Mouse (Mus musculus) frontal cortex, postnatal 14 days (tissue): Measurements from ENCODE around the gene Gabrb3.
A peak's percentile ranks its signal among the peaks of the same experiment; 100 is the strongest.

Source experiments
- DNase-seq, 2 experiments: peaks; one replicate each; pipeline ENCODE4 v3.0.0; 2022; ENCODE audit warnings: low spot score in 2 of 2

Gene Gabrb3

DNA sequence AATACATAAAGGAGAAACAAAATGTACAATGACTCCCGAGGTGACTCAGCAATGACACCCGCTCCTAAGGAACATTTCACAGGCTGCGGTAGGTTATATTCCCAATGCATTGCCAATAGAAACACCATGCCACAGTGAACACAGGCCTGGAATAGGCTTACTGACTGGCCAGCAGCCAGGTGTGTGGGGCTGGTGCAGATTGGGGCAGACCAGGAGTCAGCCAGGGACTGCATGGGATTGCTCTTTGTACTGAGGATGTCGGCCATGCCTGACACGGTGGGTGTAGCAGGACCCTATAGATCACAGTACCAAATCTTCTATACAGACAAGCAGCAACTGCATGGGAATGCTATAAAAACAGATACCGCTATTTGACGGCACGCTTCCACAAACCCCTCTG, 110.5 kb downstream of the Gabrb3 start:
- no peak for DNase-seq

DNA sequence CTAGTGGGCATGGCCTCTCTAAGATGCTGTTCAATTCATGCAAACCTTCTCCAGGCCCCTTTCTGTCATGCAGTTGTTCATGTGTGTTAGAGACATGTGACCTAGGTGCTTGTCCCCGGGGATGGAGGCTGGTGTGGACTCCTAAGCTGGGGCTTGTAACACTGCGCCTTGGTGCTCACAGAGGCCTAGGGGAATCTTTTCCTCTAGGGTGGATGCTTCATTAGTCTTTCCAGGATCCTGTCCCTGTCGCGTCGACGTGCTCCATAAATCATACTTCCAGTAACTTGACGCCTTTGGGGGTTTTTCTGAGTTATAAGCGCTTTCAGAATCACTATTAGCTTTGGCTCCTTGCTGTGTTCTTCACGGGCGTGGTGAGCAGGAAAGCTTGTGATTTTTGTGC, 113.2 kb downstream of the Gabrb3 start:
- no peak for DNase-seq

DNA sequence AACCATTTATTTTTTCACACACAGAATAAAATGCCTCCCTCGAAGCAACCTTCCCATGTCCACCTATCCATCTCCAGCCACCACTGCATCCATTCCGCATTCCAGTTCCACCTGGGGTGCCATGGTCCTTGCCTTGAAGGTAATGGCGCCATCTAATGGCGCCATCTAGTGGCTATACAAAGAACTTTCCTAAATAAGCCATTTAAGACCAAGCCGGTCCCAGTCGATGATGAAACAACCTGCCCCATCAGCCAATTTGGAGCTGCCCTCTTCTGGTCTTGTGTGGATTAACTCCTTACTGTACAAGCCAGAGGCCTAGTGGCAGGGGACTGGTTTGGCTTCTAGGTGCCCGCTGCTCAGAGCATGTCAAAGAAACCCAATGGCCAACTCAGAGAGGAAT, 119.1 kb downstream of the Gabrb3 start:
- no peak for DNase-seq

DNA sequence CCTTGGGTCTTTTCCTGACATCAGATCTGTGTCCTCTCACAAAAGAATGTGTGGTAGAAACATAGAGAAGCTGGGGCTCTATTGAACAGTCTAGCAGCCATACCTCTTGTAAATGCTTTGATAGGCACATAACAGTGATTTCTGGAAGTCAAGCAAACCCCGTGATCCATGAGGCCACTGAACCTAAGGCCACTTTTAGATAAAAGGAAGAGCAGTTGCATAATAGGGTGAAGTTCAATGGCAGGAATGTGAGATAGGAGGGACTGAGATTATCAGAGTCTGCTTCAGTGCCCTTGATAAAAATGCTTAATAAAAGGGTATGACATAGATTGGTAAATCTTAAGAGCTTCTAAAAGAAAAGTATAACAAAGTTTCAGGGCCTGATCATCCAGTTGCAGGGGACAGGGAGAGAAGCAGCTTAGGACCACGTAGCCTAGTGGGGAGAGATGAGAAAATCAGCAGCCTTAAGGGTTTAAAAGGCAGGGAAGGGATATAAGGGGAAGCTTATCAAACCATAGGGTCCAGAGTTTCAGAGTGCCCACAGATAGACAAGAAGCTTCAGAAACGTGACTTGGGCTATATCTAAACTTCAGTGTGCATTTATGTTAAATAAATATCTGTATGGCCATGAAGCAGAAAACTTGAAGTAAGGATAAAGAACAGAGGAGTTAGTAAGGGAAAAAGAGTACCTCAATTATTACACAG, 141.4 kb downstream of the Gabrb3 start:
- no peak for DNase-seq

DNA sequence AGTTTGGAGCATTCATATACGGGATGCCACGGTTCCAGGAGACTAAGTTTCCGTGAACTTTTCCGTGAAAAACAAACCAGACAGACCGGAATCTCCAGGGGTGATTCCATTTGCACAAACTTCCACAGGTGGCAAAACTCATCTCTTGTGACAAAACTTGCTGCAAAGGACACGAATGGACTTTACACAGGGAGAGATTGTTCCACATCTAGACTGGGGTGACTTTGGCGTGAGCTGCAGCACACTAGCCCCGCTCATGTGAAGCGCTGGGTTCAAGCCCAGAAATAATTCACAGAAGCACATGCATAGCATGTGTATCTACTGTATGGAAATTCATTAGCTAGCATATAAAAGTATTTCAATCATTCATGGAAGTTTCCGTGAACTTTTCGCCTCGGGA, 144.9 kb downstream of the Gabrb3 start:
- DNase-seq = no peak

DNA sequence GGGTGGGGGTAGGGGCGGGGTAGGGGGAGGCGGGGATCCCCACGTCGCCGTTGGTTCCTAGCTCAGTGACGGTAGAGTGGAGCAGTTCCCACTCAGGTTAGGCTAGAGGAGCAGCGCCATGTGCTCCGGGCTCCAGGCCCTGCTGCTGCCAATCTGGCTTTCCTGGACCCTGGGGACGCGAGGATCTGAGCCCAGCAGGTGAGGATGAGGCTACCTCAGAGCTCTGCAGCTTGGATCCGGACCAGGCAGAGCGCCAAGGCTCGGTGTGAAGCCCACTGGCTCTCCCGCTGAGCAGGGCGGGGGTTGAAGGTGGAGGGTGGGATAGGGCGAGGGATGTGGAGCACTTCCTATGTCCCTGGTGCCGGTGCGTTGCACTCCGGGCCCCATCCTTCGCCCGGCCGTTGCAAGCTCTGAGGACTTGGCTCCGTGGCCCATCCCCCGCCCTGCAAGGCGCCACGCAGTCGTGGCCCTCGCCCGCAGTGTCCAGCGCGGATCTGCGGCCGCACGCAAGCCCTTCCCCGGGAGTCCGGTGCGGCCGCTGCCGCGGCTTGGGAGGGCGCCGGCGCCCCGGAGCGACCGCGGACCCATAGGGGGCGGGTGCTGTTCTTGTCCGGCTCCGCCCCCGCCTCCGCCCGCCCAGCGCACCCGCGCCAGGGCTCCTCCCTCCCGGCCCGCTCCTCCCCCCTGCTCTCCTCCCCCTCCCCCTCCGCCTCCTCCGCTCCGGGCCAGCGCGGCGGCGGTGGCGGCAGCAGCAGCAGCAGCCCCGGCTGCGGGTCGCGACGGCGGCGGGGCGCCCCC, 171.2 kb downstream of the Gabrb3 start:
- peak; percentile 47 to 62 for DNase-seq

DNA sequence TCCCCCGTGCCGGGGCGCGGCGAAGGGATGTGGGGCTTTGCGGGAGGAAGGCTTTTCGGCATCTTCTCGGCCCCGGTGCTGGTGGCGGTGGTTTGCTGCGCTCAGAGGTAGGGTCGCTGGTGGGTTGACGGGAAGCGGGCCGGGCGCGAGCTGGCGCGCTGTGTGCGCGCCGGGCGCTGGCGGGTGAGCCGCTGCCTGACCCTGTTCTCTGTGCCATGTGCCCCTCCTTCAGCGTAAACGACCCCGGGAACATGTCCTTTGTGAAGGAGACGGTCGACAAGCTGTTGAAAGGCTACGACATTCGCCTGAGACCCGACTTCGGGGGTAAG, 171.7 kb downstream of the Gabrb3 start:
- DNase-seq = no peak

DNA sequence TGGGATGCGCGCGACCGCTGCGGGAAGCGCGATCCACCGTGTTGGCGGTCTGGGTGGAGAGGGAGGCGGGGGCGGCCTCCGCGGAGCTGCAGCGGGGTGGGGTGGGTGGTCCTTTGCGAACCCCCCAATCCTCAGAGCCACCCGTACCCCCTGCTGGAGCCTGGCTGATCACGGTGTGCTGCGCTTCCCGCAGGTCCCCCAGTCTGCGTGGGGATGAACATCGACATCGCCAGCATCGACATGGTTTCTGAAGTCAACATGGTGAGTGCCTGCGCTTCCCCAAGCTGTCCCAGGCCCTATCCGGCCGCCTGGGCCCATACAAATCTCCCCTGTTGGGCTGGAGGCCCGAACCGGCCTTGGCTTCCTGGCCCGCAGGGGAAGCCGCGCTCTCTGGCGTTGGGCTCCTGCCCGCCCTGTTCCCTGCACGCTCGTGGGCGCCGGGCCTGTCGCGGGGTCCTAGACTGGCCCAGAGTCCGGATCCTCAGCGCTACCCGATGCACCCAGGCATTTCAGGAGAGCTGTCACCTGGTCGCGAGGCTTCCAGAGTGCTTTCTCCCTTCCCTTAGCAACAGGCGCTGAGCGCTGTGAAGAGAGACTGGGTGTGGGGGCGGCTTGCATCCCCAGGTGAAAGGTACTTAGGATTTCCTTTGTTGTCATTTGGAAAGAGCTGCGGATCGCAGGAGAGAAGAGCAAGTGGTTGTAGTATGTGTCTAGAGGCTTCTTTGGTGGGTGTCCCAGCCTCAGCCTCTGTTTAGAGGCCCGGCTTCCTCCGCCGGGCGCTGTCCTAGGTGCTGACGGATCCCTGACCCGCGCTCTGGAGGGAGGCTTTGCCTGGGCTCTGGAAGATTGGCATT, 172.3 kb downstream of the Gabrb3 start:
- peak; percentile 24 to 32 for DNase-seq

DNA sequence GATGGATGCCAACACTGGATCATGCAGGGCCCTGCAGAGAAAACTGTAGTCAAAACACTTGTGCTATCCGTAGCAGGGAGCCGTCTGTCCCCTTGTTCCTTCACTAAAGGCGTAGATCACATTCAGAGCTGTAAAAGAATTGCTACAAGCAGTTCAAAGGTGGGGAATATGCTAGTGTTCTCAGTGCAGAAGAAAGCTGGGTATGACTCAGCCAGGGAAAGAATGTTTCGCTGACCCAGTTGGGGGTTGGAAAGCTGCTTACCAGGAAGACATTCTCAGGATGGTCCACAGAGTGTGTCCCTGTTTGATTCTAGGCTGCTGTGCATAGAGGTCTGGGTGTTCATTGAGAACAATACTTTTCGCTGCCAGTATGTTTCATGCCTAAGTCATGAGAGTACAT, 177.8 kb downstream of the Gabrb3 start:
- no peak for DNase-seq

DNA sequence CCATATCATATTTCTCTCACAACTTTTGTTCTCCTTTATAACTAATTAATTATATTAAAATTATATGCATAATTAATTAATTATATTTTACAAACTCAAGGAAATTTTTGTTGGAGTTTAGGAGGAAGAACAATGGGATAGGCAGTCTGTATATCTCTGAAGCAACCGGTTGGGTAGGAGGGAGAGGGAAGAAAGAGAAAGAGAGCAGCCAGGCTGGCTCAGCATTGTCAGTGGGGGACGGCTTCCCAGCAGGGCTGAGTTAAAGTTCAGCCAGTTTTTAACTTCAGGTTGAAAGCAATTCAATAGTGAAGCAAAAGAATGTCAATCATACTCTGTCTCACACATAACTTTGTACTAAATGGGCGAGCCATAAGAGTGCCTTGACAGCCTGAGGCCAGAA, 199.2 kb downstream of the Gabrb3 start:
- DNase-seq = no peak

DNA sequence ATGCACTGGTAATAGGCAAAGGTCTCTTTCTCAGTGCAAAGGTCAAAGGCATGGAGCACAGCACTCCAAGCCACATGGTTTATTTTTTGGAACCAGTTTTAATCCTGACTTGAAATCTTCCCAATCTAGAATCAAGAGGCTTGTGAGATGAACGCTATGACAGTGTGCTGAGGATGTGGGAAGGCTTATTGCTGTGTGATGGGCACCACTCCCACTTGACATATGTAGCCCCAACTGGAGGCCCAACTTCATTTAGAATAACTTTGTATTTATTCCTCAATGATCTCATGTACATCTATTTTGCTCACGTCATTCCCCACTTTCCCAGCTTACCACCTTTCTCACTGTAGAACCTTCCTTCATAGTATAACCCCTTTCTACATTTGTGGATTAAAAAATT, 200.5 kb downstream of the Gabrb3 start:
- DNase-seq = no peak

DNA sequence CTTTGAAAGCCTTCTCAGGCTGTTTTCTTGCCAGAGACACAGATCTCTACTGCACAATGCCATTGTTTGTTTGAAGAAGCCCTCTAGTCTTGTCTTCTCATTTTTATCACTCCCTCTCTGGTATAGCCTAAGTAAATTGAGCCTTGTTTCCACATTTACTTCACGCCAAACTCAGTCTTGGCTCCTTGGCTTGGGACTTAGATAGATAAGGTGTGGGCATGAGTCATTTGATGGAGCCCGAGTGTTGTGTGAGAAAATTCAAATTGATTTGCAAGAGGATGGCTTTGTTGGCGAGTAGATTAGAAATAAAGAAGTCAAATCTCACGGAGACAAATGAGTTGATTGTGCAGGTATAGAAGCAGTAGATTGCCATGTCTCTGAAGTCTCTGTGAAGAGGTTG, 204.2 kb downstream of the Gabrb3 start:
- DNase-seq = no peak

DNA sequence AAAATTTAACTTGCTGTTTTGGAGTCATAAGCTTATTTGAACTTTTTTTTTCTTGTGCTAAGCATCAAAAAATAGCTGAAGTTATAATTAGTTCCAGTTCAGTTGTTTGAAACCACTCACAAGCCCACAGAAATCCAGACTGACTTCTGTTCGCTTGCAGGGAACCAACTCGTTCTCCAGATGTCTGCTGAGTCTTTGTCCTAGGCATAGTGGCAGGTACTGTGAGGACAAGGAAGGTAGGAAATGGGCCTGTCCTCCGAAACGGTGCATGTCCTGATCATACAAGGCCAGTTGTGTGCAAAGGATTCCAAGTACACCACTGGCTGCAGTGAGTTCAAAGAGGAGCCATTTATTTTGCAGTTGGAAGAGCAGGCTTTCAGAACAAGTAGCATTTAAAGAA, 215.5 kb downstream of the Gabrb3 start:
- DNase-seq = no peak

DNA sequence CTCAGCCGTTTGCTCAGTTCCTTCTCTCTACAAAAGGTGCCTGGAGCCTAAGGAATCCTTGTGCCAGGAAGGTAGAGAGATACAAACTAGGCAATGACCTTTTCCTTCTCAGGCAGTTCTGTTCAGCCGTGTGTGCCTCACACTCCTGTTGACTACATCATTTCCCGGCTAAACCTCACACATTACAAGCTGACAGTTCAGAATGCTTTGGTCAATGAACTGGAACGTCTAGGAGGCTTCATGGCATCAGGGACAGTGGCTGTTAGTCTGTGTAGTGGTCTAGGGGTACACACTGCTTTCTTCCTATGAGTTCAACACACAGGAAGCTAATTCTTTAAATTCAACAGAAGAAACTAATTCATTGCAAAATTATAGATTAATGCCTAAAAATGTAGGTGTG, 216.2 kb downstream of the Gabrb3 start:
- DNase-seq = no peak

DNA sequence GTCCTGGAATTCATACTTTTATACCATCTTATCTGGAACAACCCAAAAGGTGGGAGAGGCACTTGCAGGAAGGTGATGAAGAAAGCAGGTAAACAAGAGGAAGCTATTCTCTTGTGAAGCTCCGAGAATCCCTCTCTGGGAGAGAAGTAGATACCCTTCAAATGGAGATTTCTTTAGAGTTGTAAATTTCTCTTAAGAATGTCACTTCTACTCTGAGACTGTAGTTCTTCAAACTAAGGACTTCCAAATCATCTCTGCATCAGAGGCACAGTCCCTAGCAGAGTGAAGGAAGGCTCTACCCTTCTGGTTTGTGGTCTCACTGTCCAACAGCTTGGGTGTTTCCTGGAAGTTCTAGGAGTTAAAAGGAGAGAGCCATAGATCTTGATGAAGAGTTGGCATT, 221.3 kb downstream of the Gabrb3 start:
- no peak for DNase-seq

DNA sequence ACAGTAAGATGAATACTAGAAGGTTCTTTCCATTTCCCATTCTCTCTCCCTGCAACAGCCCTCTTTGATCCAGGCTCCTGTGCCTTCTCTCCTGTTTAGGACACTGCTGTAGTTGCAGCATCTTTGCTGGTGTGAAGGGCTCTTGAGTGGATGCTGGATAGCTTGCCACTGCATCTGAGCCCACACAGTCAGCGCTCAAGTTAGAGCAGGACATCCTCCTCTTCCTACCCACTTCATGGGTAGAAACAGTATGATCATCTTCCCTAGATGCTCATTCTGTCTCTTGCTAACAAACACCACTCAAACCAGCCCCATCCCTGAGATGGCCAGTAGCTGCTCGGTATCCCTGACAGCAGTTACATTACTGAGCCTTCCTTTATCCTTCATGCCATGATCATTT, 227.9 kb downstream of the Gabrb3 start:
- no peak for DNase-seq

DNA sequence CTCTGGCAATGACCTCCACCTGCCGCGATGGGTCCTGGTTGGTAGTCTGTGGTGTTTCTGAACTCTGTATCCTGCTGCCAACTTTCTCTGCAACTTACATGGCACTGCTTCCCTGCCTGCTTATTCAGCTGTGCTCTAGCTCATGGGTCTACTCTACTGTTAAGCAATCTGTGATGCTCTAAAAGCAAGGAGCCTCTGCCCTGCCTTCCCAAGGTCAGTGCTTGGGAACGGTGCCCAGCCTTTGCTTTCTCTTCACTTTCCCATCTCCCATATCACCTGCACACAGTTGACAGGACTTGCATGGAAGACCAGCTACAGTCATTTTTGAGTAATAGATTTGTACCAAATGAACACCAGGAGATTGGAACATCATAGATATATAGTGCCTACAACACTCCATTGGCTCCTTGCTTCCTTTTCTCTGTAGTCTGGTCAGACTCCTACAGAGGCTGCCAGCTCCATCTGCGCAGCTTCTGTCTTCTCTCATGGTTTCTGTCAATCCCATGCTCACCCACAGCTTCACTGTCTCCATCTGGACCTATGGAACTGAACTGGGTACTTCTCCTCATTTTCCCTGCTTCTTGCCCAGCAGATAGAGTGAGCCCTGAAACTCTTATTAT, 228.8 kb downstream of the Gabrb3 start:
- no peak for DNase-seq

DNA sequence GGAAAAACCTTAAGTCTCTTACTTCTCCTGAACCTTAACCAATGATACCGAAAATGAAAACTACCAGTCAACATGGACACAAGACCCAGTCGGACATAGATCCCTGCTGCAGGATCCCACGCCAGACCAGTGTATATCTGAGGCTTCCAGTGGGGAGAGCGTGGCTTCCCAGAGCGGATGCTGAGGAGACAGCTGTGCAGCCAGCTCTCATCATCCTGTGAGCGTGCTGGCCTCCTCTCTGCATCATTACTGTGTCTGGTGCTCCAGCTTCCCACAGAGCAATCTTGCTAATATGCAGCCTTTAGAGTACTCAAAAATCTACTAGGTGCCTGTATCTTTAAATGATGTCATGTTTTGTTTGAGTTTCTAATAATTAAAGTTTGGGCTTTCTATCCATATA, 257.9 kb downstream of the Gabrb3 start:
- DNase-seq = no peak

DNA sequence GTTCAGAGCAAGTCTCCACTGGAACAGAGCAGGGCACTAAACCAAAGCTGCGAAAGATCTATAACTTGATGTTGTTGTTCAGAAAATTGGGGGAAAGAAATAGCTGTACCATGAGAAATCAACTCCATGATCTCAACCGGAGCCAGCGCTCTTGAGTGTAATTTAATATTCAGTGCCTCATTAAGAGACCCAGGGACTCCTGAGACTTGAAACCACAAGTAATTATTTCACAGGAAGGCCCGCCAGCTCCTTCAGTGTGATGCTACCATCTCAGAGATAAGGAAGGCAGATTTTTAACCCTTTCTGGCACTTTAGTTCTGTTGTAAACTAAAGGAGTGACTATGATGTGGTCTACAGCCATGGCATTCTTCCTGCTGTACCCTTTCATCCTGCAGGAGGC, 270.3 kb downstream of the Gabrb3 start:
- DNase-seq = no peak

DNA sequence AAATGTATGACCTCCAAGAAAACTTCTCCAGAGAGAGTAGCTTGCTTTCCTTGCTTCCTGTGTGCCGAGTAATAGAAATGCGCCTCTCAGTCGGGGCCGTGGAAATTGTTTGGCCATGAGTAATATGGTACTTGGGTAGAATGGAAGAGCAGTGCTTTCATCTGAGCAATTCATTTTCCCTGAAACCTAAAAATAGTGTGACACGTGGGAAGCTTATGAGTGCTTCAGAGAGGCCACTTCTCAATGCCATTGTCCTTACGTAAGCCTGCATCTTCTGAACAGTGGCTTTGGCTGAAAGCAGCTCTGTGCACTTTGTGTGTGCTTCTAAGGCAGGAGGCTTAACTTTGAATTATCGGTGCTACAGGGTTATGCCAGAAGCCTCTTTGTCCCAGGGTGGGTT, 280.9 kb downstream of the Gabrb3 start:
- no peak for DNase-seq

DNA sequence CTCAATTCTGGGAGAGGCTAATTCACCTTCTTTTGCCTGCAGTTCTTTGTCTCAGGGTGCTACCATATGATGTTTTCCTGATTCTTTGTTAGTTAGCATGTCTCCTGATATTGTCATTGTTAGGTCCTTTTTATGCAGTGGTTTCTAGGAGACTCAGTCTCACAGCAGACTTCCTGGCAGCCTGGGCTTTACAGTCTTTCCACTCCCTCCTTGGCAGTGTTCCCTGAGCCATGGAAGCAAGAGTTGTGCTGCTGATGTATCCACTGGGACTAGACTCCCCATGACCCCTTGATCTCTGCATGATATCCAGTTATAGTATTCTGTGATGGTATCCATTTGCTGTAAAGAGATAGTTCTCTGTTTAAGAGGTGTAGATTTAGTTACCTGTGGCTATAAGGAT, 281.6 kb downstream of the Gabrb3 start:
- DNase-seq = no peak

DNA sequence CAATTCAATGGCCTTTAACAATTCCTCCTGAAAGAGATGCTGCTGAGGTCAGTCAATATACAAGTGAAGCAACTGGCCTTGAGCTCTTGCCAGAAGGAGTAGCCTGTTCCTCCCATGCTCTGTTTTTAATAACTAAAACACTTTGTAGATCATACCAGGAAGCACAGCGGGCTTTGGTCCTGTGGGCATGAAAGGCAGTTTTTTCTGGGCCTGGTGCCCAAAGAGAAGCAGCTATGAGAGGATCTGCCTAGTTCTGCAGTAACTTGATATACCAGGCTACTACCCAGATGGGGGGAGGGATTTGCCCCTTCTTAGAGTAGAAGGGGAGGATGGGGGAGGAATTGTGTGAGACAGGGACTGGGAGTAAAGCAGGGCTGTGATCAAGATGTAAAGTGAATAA, 284.1 kb downstream of the Gabrb3 start:
- no peak for DNase-seq
